Mouse (Mus musculus): ENCODE results near the gene Arhgap35. TPM values are rescaled to one million over a fixed set of nuclear protein-coding genes. Genes with fewer than 3 reads are reported as not detected.

Gene Arhgap35
- polyA plus RNA-seq, 3 experiments from 2014 or later = 1.4 to 3.9 (median 2.5) TPM

DNA sequence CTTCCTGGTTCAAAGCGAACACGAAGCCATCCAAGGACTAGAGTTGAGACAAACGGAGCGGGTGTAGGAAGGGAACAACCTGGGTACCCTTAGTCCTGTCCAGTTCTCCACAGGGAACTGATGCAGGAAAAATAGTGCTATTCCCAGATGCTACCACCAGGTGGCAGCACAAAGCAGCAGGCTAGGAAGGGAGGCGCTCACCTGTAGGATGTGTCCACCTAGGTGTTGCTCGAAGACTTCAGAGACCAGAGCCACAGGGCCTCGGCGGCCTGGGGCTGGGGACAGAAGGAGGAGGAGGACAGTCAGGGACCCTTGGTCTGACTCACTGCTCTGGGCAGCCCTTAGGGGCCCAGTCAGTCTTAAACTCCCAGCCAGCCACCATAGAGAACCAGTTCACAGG, 149.6 kb downstream of the Arhgap35 start:
- peak; percentile 53 for ATAC-seq

DNA sequence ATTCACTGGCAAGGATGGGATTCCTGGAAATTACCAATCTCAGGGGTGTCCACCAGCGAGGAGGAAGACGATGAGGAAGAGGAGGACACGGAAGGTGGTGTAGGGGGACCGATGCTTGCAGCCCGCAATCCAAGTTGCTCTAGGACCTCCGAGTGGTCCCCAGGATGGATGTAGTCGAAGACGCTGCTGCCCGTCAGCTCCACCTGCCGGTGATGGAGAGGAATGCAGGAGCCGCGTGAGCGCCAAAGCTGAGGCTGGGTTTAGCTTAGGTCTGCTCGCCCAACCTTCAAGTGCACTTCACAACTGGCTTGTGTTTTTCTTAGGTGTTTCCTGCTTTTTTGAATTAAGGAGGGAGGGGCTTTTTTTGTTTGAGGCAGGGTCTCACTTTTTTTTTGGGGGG, 151.6 kb downstream of the Arhgap35 start:
- peak; percentile 75 for ATAC-seq

DNA sequence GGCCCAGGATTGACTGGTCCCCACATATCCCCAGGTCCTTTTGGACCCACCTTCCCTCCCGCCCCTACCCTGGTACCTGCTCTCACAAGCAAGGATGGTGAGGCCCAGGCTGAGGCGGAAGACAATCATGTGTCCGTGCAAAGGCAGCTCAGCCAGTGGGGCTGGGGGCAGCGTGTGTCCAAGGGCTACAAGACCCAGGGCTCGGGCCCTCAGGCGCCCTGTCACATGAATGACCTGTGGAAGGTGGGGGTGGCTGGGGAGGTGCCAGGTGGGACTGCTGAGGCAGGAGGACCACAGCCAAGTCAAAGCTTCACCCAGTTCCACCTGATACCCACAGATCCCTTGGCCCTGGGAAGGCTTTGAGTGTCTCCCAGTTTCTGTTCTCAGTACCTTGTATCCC, 153.1 kb downstream of the Arhgap35 start:
- ATAC-seq = no peak

DNA sequence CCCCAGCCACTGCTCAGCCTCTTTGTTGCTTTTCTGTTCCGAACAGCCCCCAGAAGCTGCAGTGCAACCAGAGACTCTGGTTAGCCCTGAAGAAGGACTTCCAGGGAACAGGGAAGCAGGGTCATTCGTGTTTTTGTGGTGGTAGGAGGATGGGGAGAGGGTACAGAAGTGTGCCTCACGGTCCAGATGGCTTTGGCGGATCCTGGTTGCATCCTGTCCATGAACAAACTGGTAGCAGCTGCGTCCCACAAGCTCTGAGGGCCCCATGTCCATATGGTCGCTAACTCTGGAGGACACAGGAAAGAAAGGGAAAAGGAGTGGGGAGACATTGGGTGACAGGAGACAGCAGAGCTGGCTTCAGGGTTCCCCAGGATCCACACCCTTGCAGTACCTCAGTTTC, 153.6 kb downstream of the Arhgap35 start:
- ATAC-seq = no peak

DNA sequence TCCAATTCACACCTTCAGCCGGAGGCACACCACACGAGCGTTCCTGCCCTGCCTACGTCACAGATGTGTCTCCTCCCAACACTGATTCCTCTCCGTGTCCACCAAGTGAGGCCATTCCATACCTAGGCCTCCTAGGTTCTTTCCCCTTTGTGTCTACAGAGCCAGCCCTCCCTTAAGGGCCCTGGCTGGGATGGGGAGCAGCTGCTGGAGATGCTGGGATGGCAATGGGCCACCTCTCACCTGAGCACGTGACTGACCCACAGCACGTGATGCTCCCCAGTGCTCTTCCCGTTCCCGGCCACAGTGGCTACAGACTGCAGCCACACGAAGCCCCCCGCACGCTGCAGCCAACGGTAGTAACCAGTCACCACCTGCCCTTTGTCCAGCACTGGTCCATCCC, 154.2 kb downstream of the Arhgap35 start:
- no peak for ATAC-seq

DNA sequence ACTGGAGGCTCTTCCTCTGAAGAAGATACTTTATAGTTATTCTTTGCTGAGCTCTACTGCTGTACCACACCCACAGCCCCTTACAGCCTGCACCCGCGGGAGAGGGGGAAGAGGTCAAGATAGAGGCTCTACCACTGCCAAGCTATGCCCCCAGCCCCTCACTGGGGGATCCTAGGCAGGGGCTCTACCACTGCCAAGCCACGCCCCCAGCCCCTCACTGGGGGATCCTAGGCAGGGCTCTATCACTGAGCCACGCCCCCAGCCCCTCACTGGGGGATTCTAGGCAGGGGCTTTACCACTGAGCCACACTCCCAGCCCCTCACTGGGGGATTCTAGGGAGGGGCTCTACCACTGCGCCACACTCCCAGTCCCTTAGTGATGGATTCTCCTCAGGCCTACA, 158.5 kb downstream of the Arhgap35 start:
- ATAC-seq = no peak

DNA sequence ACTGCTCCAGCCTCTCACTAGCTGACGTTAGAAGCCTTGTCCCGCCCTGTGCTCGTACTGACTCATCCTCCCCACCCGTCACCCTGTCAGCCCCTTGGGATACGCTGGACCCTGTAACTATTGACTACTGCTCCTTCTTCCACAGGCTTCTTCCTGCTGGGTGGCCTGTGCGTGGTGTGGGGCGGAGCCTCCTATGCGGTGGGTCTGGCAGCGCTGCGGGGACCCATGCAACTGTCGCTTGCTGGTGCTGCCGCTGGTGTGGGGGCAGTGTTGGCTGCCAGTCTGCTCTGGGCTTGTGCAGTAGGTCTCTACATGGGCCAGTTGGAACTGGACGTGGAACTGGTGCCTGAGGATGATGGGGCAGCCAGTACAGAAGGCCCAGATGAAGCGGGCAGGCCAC, 159.8 kb downstream of the Arhgap35 start:
- ATAC-seq = no peak

DNA sequence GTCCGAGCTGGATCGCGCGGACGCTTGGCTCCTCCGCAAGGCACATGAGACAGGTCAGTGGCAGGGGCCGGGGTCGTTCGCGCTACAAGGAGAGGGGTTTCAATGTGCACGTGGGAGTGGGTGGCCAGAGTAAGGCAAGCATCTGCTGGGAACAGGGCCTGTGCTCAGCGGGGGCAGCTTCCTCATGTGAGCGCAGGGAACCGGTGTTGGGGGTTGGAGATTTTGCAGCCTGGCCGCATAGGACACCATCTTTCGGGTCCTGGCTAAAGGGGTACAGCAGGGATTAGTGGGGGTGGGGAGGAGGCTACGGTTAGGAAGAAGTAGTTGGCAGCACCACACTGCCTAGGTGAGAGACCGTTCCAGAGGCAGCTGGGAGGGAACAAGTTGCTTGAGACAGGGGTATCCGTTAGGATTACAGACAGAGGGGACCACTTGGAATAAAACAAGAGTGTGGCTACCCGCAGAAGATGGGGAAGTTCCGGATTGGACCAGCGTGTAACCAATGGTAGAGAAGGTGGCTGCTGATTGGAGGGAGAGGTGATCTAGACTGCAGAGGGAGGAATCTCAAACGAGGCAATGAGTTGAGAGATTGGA, 161.6 kb downstream of the Arhgap35 start:
- peak; percentile 19 for ATAC-seq

DNA sequence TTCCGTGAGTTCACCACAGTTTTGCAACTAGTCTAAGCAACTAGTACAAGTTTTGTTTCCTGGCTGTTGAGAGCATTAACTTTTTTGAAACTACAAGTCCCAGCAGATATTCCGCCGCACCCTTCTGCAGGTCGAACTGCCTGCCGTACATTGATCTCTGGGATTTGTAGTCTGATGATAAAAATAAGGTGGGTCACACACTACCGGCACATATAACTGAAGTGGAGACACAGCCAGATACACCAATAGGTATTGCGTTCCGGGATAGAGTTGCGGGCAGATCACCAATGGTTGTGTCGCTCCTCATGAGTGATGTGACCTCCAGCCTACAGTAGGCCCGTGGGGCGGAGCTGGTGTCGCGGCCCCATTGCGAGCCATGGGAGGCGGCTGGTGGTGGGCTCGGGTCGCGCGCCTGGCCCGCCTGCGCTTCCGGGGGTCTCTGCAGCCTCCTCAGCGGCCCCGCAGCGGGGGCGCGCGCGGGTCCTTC, 162.2 kb downstream of the Arhgap35 start, which contains the start of gene Tmem160:
Tmem160 (plus strand) TSS at position 193 of the 487 bp plus-strand sequence.
- peak; percentile 99 for ATAC-seq

DNA sequence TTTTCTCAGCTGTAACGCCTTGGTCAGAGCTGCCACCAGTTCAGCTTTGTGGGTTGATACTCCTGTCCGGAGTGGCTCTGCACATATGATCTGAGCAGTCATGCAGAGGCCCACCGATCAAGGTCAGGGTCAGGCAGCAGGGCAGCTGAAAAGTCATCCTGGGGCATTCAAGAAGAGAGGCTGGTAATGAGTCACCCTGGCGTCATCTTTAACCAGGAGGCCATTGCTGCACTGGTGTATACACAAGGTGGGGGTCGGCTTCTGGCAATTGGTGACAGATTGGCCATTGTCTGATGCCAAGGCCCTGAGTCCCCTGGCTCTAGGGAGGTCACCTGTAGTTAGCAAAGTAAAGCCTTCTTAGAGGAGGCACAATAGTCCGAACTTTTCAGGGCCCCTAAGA, 163.1 kb downstream of the Arhgap35 start:
- ATAC-seq = no peak

Other genes starting within 250 kb of the Arhgap35 start
- 100 to 1,000 TPM in 1 of 3 experiments, 10 to 100 TPM in 2; 72.6 to 121 (median 77.7) TPM for gene Sae1, start 227.2 kb downstream of the Arhgap35 start, polyA plus RNA-seq (2017; shearing (Covaris generic))
- 10 to 100 TPM; 13.1 to 20.1 (median 17.3) TPM for gene Zc3h4, start 214.1 kb downstream of the Arhgap35 start, polyA plus RNA-seq (2017; shearing (Covaris generic))
- gene Tmem160, start 162.2 kb downstream of the Arhgap35 start, polyA plus RNA-seq (2017; shearing (Covaris generic)) = 1 to 10 TPM; 5.3 to 7.7 (median 7.6) TPM
- gene Npas1, start 137.3 kb downstream of the Arhgap35 start, polyA plus RNA-seq (2017; shearing (Covaris generic)) = under 1 TPM in 2 of 3 experiments, not detected in 1; 0.18 to 0.24 TPM
- 1 to 10 TPM in 2 of 3 experiments, not detected in 1; 1.3 TPM for gene Ceacam15, start 60.7 kb upstream of the Arhgap35 start, polyA plus RNA-seq (2017; shearing (Covaris generic))
- gene Ceacam9, start 106.9 kb upstream of the Arhgap35 start, polyA plus RNA-seq (2017; shearing (Covaris generic)) = not detected
- 100 to 1,000 TPM in 1 of 3 experiments, 10 to 100 TPM in 2; 62.5 to 127 (median 72.4) TPM for gene Ap2s1, start 123.4 kb upstream of the Arhgap35 start, polyA plus RNA-seq (2017; shearing (Covaris generic))
- 100 to 1,000 TPM; 134 to 155 (median 155) TPM for gene Slc1a5, start 166.3 kb upstream of the Arhgap35 start, polyA plus RNA-seq (2017; shearing (Covaris generic))
- gene Strn4, start 200.9 kb upstream of the Arhgap35 start, polyA plus RNA-seq (2017; shearing (Covaris generic)) = 10 to 100 TPM; 16.1 to 24.1 (median 19.7) TPM
- 1 to 10 TPM; 5.7 to 9.6 (median 8.9) TPM for gene Fkrp, start 201.7 kb upstream of the Arhgap35 start, polyA plus RNA-seq (2017; shearing (Covaris generic))
- 10 to 100 TPM; 38.3 to 51.4 (median 47.1) TPM for gene Prkd2, start 227.9 kb upstream of the Arhgap35 start, polyA plus RNA-seq (2017; shearing (Covaris generic))

Data from inflammation-experienced regulatory T-cells, adult 6 months (primary cell).